Mouse (Mus musculus) MEL (cell line): ENCODE measurements around the gene Adam30.

ENCODE experiments used
- CHD2 ChIP-seq: IDR thresholded peaks from 2 replicates; pipeline ENCODE4 v1.6.1; 2011; ENCODE audit warnings: low read length, improper control_type of control experiment
- CTCF ChIP-seq, 3 experiments: IDR thresholded peaks in 2 of 3; conservative IDR thresholded peaks in 1 of 3; 2 replicates each; pipeline ENCODE4 v1.5.1; 2011 to 2012; ENCODE audit warnings: low read length in 3 of 3, low read depth in 2 of 3, mild to moderate bottlenecking in 2 of 3, improper control_type of control experiment in 1 of 3, inconsistent platforms in 1 of 3, mixed read lengths in 1 of 3, moderate library complexity in 1 of 3; ENCODE audit not compliant: control insufficient read depth in 1 of 3, insufficient read depth in 1 of 3, poor library complexity in 1 of 3, severe bottlenecking in 1 of 3
- EP300 ChIP-seq, 2 experiments: IDR thresholded peaks; 2 replicates each; pipeline ENCODE4 v1.6.1; 2011; ENCODE audit warnings: improper control_type of control experiment in 2 of 2, low read length in 2 of 2, low read depth in 1 of 2, mild to moderate bottlenecking in 1 of 2
- GATA1 ChIP-seq: IDR thresholded peaks from 2 replicates; pipeline ENCODE4 v1.6.1; 2011; ENCODE audit warnings: low read depth, low read length, improper control_type of control experiment
- HCFC1 ChIP-seq: IDR thresholded peaks from 2 replicates; pipeline ENCODE4 v1.6.1; 2012; ENCODE audit warnings: low read depth, mild to moderate bottlenecking, inconsistent platforms, low read length, improper control_type of control experiment, moderate library complexity
- MAFK ChIP-seq: IDR thresholded peaks from 2 replicates; pipeline ENCODE4 v1.6.1; 2011; ENCODE audit warnings: low read depth, mild to moderate bottlenecking, low read length, improper control_type of control experiment, borderline replicate concordance
- MAX ChIP-seq: IDR thresholded peaks from 2 replicates; pipeline ENCODE4 v1.6.1; 2011; ENCODE audit warnings: low read length, improper control_type of control experiment
- POLR2A ChIP-seq, 2 experiments: IDR thresholded peaks; 2 replicates each; pipeline ENCODE4 v1.6.1; 2011 to 2012; ENCODE audit warnings: low read length in 2 of 2, mild to moderate bottlenecking in 2 of 2, control low read depth in 1 of 2, improper control_type of control experiment in 1 of 2, low read depth in 1 of 2, moderate library complexity in 1 of 2; ENCODE audit not compliant: control insufficient read depth in 1 of 2, insufficient read depth in 1 of 2, poor library complexity in 1 of 2
- POLR2AphosphoS5 ChIP-seq: IDR thresholded peaks from 2 replicates; pipeline ENCODE4 v1.6.1; 2012; ENCODE audit warnings: low read depth, borderline replicate concordance, mild to moderate bottlenecking, inconsistent platforms, low read length, moderate library complexity, mixed read lengths
- SIN3A ChIP-seq: IDR thresholded peaks from 2 replicates; pipeline ENCODE4 v1.6.1; 2012; ENCODE audit warnings: low read length, improper control_type of control experiment, inconsistent platforms
- SMC3 ChIP-seq: IDR thresholded peaks from 2 replicates; pipeline ENCODE4 v1.6.1; 2011; ENCODE audit warnings: low read depth, low read length, improper control_type of control experiment
- TAL1 ChIP-seq: IDR thresholded peaks from 2 replicates; pipeline ENCODE4 v1.6.1; 2012; ENCODE audit warnings: mild to moderate bottlenecking, inconsistent platforms, low read length, moderate library complexity, mixed read lengths
- ZC3H11A ChIP-seq: IDR thresholded peaks from 2 replicates; pipeline ENCODE4 v1.6.1; 2012; ENCODE audit warnings: low read depth, mild to moderate bottlenecking, inconsistent platforms, low read length, improper control_type of control experiment
- ZMIZ1 ChIP-seq: IDR thresholded peaks from 2 replicates; pipeline ENCODE4 v1.6.1; 2012; ENCODE audit warnings: low read depth, mild to moderate bottlenecking, inconsistent platforms, low read length, improper control_type of control experiment, moderate library complexity

DNA sequence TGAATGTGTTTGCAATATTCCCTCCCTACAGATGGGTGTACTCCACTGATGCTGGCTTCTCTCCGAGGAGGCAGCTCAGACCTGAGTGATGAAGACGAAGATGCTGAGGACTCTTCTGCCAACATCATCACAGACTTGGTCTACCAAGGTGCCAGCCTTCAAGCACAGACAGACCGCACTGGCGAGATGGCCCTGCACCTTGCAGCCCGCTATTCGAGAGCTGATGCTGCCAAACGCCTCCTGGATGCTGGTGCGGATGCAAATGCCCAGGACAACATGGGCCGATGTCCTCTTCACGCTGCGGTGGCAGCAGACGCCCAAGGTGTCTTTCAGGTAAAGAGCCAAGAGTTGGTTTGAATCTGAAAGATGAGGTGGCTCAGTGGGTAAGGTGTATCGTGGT, 17.6 kb upstream of the Adam30 start:
- TF ChIP-seq EP300 (IDR thresholded peaks at IDR 0.05; ENCODE audit: low read depth in 1 of 2, low read length in 2 of 2) (no peak), CHD2 (no peak), CTCF (IDR thresholded peaks at IDR 0.05 in 2 of 3, conservative IDR thresholded peaks at IDR 0.05 in 1 of 3; ENCODE audit: control insufficient read depth in 1 of 3, insufficient read depth in 1 of 3, low read depth in 2 of 3, low read length in 3 of 3, poor library complexity in 1 of 3, severe bottlenecking in 1 of 3) (no peak), POLR2AphosphoS5 (no peak), MAFK (no peak), MAX (no peak), POLR2A (IDR thresholded peaks at IDR 0.05; ENCODE audit: control insufficient read depth in 1 of 2, insufficient read depth in 1 of 2, low read depth in 1 of 2, low read length in 2 of 2, poor library complexity in 1 of 2) (no peak), ZC3H11A (no peak), GATA1 (no peak), TAL1 (no peak), SMC3 (no peak), HCFC1 (no peak), SIN3A (no peak), ZMIZ1 (no peak)
